Mouse (Mus musculus) E14TG2a.4 (cell line): Measurements from ENCODE around the gene Slc12a4.

Experiments used
- CTCF ChIP-seq: conservative IDR thresholded peaks from 2 replicates; pipeline ENCODE4 v1.5.1; 2014; ENCODE audit warnings: low read length
- POU5F1 ChIP-seq: IDR thresholded peaks from 2 replicates; pipeline ENCODE4 v1.6.1; 2014; ENCODE audit warnings: low read length, borderline replicate concordance

DNA sequence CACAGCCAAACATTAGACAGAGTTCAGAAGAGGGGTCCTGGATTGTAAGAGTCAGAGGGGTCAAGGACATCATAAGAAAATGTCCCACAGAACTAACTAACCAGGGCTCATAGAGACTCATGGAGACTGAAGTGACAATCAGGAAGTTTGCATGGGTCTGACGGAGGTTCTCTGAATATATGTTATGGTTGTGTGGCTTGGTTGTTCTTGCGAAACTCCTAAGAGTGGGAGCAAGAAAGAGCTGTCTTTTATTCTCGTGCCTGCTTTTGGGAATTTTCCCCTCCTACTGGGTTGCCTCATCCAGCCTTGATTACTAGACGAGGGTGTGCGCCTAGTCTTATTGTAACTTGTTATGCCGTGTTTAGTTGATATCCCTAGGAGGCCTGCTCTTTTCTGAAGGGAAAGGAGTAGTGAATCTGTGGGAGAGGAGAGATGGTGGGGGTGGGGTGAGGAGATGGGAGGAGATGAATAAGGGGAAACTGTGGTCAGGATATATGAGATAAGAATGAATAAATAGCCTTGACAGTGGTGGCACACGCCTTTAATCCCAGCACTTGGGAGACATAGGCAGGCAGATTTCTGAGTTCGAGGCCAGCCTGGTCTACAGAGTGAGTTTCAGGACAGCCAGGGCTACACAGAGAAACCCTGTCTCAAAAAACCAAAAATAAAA lies 38.8 kb upstream of the Slc12a4 start:
- TF ChIP-seq CTCF (no peak), POU5F1 (no peak)
